Mouse (Mus musculus): ENCODE data around the gene Pnkd.

The Pnkd gene

DNA sequence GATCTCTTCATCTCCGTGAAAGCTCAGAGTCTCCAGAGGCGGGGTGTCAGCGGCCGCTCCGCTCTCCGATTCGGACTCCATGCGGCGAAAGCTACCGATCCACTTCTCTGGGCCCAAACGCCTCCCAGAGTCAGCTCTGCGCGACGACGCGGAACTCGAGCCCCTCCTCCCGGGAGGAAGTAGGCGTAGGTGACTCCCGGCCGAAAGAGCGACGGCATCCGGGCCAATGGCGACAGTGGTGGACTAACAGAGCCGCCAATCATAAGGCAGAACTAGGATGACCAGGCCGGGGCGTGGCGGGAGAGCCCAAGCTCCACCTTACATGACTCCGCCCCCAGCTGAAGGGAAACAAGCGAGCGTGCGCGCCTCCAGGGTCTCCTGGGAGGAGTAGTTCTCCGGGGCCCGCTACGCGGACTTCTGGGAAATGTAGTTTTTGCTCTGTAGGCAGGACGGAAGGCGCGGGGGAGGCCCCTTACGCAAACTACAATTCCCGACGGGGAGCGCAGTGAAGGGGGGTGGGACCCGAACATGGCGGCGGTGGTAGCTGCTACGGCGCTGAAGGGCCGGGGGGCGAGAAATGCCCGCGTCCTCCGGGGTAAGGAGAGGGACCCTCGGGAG, at the start of gene Pnkd, which contains the start of gene Aamp:
Pnkd (plus strand) TSS at position 388 of the 618 bp plus-strand sequence.
Aamp (minus strand) TSS at position 196 of the 618 bp plus-strand sequence.
- peak; percentile 100 for DNase-seq

DNA sequence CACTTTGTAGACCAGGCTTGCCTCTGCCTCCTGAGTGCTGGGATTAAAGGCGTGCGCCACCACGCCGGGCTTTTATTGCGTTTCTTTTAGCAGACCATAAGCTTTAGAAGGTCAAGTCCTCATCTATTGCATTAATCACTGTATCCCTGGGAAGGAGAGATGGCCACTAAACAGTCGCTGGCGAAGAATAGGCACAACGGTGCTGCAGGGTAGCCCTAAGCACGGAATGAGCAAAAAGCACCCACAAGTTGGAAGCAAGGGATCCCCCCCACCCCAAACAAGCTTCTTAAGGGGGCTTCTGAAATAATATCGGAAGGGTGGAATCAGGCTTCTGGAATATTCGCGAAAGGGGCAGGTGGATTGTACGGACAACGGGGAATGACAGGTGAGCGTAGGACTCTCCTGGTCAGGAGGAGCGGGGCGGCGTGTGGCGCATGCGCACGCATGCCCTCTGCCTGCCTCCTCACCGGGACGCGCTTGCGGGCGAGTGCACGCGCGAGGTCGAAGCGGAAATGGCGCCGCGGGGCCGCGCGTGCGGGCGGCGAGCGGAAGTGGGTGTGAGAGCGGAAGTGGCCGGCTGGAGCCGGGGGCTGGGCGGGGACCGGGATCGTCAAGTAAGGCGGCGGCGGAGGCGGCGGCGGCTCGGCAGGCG, 48.7 kb upstream of the Pnkd start, which contains the start of gene Arpc2:
Arpc2 (plus strand) TSS at position 147 of the 652 bp plus-strand sequence.
- peak; percentile 100 for DNase-seq

DNA sequence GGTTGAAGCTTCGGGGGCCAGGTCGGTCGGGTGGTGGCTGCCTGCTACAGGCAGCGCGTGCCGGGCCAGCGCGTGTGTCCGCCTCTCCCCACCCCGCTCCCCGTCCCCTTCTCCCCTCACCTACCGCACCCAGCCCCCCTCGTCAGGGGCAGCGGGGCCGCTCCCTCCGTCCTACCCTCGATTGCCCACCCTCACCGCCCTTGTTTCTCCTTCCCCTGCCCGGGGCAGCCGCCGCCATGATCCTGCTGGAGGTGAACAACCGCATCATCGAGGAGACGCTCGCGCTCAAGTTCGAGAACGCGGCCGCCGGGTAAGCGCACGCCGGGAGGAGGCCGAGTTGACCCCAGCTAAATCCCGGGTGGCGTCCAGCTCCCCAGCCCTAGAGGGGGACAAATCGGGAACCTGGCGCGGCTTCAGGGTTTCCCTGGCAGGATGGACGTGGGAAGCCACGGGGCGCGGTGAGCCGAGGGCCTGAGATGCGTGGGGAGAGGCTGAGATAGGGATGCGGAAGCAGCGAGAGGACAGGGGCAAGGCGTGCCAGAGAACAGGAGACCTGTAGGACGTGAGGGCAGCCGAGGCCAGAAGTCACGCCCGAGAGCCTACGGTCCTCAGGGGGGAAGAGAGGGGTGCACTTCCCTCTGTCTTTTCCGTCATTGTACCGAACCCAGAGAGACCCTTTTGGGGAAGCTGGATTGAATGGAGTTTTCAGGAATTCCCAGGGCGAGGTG, 48.0 kb upstream of the Pnkd start:
- peak; percentile 97 for DNase-seq

DNA sequence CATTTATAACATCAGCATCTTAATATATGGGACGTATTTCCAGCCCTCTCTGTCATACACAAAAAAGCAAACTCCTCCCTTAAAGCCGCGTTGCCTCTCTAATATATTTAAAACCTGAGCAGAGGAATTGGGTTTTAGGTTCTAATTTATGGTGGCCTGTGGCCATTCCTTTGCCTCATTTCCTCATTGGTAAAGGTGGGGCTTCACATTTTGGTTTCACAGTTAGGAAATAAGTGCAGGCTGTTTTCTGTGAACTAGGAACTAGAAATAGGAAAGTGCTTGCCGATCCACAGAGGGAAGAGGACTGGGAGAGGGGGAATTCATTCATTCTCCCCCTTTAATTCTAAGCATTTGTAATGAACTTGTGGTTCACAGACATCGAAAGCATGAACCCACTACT, 47.1 kb upstream of the Pnkd start:
- DNase-seq, result no peak

DNA sequence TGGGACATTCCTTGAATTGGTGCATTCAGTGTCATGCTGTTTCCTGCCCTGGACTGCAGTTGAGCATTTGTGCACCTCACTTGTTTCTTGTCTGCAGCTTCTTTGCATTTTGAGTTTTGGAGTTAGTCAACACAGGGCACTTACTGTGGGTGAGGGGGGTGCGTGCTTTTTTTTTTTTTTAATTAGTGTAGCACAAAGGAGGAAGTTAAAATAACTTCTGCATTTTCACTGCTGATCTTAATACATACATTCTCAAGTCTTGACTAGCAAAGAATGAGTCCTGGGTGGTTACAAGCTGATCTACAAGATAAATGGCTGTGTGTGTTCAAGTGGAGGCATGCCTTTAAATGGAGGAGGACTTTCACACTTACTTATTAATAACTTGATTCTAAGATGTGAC, 46.6 kb upstream of the Pnkd start:
- DNase-seq, result no peak

DNA sequence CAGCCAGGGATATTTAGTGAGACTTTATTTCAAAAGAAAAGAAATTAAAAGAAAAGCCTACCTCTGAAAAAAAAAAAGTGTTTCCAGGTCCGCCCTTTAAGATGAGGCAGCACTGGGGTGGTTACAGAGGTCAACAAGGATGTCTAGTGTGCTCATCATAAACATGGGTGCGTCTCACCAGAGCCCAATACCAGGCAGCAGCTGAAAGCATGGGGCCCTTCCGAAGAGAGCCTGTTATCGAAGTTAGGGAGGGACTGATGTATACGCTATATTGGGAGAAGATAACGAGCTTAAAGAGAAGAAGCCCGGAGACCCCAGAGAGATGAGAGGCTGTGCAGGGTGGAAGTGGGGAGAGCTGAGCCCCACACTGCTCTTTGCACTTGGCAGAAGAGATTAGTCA, 45.6 kb upstream of the Pnkd start:
- DNase-seq, result no peak

DNA sequence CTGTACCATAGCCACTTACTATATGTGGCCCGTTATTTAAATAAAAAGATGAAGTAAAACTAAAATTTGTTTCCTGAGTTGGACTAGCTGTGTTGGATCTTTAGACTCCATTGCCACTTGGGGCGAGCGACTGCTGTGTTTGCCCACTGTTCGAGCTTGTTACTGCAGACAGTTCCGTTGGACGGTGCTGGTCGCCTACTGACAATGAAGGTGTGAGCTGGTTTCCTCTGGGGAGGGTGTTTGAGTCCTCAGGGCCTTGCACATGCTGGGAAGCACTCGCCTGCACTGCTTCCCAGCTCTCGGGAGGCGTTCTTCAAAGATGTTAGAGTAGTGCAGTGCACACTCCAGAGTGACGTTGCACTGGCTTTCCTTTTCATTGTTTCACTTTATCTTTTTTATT, 45.1 kb upstream of the Pnkd start:
- DNase-seq, result peak; percentile 92

DNA sequence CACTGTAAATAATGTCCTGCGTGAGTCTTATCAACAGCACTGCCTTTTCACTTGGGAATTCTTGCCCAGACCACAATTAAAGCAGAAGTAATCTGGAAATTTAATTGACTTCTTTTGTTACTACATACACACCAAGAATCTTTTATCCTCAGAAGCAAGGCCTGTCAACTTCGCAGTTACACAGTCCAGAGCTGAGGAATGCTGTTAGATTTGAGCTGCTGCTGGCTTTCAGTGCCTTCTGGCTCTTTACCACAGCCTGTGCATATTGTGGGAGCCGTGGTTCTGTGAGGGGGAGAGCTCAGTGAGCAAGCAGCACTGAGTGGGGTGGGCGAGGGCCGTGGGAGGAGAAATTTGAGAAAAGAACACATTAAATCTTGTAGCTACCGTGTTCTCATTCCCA, 44.4 kb upstream of the Pnkd start:
- DNase-seq, result peak; percentile 91

DNA sequence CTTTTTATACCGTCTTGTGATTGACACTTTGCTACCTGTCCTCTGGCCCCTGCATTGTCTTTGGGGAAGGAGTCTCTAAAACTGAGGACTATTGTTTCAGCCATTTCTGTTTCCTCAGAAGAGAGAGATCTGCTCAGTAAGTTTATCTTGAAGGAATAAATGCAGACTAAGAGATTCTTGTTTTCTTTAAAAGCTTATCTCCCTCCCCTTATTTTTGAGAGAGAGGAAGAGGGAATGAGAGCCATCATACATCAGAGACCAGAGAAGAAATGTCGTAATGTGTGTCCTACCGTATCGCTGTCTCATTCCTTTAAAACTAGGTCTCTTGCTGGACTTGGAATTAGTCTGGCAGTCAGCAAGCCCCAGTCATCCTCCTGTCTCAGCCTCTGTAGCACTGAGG, 43.9 kb upstream of the Pnkd start:
- no peak for DNase-seq

DNA sequence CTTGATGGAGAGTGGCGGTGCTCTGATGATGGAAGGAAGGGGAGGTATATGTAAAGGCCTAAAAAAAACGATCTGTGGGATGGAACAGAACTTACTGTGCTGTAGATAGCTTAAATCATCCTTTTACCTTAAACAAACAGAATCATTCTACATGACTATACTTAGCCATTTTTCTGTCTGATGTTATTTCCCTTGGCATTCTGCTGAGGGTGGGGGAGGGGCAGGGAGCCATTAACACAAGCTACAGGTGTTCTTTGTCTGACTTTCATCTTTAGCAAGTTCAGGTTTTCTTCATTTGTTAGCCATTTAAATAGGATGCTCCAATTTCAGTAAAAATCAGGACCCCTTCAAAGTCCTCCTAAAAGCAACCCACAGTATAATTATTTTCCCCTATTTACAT, 39.2 kb upstream of the Pnkd start:
- no peak for DNase-seq

DNA sequence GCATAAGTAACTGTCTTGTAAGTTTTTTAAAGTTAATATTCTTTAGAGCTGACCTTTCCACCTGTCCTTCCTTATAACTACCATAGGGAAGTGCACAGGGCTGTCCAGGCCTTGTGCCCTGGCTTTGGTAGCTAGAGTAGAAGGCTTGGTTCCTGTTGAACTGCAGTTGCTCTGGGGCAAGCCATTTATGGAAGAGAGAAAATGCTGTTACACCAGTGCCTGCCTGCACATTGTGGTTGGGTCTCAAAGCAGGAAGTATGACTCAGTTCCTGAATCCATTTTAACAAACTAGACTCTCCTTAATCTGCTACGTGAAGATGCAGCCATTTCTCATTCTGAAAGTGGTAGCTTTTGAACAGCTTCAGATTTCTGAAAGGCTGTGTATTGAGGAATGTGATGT, 35.9 kb upstream of the Pnkd start:
- peak; percentile 98 for DNase-seq

DNA sequence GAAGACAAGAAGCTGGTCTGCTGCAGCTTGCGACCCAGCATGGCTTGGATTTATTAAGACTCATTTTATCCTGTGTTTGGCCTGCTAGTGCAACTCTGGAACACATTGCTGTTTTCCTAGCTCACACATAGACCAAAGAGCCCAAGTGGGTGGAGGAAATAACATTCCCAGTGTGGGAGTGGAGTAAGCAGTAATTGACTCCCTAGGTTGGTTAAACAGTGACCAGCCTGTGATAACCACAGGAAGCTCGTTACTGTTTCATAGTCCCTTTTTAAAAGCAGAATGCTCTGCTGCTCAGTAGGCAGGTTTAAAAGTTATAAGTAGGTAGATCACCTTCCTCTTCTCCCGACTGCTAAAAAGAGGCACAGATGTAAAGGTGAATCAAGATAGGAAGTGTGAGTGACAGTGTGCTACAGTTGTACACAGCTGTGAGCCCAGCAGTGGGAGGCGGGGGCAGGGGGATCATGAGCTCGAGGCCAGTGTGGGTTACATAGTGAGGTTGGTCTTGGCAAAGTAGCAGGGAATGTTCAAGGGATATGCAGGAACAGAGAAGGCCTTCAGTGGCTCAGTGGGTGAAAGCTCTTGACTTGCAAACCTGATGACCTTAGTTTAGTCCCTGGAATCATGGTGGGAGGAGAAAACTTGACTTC, 35.3 kb upstream of the Pnkd start:
- no peak for DNase-seq

DNA sequence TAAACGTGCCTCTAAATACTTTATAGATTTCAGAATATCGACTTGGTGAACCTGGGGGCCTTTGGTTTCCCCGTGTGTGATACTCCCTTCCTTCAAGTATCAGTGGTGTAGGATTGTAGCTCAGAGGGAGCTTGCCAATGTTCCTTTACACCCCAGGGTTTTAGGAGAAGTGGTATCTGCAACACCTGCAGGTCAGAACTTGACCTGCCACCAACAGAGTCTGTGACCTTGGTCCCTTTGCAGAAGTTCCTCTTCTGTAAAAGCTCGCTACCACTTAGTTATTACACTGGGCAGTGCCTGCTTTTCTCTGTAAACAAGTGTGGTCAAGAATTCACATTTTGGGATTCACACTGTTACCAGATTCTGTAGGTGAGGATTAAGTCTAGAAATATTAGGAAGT, 34.6 kb upstream of the Pnkd start:
- DNase-seq, result no peak

DNA sequence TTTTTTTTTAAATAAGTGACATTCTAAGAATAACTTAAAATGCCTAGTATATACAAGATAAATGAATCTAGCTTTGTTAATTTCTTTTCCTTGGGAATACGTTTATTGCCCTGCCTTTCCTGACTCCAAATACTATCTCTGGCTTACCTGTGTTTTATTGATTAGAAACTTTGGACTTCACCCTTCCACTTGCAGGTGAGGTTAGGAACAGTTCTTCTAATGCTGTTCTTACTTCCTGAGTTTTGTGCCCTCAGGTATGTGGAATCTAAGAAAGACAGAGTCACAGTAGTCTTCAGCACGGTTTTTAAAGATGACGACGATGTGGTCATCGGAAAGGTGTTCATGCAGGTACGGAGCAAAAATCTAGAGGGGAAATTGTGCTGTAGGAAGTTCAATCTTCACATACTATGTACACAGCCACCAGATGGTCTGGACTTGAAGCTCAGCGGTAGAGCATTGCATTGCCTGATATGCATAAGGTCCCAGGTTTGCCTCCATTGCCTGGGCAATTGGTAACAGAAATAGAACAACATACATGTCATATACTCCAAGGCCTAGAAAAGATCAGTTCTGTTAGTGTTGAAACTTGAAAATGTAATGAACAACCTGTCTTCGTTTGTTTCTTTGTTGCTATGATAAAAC, 28.9 kb upstream of the Pnkd start:
- no peak for DNase-seq

DNA sequence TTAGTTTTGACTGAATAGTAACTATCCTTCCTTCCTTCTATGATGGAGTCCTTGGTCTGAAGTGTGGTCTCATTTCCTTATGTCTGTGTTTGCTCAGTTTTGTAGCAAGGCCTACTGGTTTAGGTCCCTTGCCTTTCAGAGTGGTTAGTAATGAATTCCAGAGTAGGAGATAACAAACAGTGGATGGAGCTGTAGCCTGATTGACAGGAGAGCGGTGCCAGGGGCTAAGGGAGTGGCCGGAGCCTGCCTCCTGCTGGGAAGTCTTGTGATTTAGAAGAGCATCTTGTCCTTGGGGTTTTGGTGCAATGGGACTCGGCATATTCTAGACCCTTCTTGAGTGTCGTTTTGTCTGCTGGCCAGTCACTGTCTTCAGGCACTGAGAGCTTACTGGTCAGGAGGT, 27.9 kb upstream of the Pnkd start:
- DNase-seq, result no peak

DNA sequence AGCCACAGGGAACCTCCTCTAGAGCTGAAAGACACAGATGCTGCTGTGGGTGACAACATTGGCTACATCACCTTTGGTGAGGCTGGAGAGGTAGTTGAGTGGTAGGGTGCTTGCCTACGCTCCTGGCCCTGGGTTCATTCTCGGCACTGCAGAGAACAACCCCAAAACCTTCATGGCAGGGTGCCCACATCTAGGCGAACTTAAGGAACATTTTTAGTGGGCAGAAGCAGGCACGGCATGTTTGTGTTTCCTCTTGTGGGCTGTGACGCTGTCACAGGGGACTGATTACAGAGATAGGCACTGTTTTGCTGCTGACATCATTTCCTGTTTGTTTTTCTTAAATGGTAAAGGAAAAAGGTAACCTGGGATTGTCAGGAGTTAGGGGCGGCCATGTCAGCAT, 22.2 kb upstream of the Pnkd start:
- DNase-seq, result peak; percentile 91

DNA sequence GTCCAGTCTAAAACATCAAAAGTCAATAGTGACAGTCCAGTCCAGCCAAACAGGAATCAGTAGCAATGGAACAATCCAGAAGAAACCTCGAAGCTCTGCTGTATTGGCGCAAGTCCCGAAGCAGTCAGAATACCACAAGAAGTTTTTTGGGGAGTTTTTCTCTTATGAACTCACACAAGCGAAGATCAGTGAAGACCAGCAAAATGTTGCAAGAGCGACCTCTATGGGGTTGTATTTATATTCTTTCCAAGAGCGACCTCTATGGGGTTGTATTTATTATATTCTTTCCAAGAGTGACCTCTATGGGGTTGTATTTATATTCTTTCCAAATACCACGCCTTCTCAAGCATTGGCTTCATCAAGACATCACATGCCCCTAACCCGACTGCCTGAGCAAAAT, 16.0 kb upstream of the Pnkd start:
- DNase-seq, result no peak

DNA sequence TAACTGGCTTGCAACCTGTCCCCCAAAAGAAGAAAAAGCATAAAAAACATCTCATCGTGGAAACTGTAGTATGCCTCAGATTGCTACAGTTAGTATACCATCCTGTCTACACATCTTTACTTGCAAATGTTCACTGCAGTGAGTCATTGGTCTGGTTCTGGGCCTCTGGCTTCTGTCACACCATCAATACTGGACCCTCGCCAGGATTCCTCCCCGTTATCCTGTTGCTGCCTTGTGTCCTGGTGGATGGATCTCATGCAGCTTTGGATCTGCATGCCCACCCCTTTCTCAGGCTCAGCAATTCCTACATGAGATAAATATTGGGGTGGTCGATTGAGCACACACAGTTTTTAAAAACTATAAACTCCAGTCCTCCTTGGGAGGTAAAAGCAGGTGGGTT, 13.1 kb upstream of the Pnkd start:
- peak; percentile 76 for DNase-seq

DNA sequence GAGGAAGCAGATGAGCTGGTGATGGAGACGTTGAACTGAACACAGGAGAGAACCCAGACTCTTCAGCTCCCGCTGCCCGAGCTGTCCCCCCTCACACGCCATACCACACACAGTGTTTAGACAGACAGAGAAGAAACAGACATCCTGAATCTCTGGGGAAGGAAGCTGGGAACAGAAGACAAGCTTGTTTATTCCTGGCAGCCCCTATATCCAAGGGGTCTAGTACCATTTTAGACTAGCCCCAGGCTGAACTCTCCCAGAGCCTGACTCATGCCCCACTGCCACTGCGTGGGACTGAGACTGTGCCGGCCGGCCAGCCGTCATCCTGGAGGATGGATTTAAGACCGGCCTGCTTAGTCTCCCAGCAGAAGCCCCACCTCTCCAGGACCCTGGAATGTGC, 9.7 kb upstream of the Pnkd start:
- peak; percentile 86 for DNase-seq

DNA sequence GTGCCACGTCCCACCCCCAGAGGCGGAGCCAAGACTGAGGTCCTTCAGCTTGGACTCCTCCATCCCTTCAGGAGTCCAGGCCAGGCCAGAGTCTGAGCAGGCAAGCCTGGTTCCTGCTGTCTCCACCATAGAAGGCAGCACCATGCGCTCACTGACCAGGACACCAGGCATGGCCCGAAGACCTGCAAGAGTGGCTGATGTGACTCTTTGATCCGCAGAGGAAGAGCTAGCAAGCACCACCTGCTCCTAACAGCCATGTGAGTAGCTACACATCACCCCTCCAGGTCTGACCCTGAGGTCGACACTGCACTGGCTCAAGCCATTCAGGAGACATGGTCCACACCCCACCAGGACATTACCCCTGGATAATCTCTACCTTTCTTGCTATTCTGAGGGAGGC, 7.7 kb upstream of the Pnkd start:
- DNase-seq, result peak; percentile 91

DNA sequence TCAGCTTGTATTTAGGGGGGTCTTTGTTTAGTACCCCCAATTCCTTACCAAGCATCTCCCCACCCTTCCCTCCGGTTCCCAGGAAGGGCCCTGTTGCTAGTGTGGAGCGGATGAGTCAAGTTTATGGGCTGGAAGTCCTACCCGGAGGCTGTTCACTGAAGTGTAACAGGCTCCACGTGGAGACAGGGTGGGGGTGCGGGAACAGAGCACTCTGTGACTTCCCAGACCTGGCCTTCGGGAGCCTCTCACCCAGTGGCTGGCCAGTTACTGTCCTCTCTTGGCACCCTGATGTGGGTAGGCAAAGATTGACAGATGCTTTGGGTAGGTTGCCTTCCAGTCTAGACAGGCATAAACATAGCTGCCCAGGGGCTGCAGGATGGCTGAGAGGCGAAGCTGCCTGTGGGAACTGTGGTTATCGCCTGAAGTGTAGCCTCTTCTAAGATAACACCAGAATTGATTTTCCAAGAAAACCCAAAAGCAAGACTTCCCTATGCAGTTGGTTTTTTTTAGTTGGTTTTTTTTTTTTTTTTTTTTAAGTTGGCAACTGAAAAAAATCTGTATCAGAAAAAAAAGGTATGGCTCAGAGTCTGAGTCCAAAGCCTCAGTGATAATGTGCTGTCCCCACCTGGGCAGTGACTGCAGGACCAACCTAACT, 6.7 kb upstream of the Pnkd start:
- no peak for DNase-seq

DNA sequence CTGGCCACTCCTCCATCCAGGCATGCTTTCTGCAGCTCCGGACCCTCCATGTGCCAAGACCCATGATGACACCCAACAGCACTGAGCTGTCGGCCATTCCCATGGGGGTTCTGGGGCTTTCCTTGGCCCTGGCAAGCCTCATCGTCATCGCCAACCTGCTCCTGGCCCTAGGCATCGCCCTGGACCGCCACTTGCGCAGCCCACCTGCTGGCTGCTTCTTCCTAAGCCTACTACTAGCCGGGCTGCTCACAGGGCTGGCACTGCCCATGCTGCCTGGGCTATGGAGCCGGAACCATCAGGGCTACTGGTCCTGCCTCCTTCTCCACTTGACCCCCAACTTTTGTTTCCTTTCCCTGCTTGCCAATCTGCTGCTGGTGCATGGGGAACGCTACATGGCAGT, 6.2 kb upstream of the Pnkd start, which contains the start of gene Gpbar1:
Gpbar1 (plus strand) TSS at position 13 of the 400 bp plus-strand sequence.
- peak; percentile 88 for DNase-seq

DNA sequence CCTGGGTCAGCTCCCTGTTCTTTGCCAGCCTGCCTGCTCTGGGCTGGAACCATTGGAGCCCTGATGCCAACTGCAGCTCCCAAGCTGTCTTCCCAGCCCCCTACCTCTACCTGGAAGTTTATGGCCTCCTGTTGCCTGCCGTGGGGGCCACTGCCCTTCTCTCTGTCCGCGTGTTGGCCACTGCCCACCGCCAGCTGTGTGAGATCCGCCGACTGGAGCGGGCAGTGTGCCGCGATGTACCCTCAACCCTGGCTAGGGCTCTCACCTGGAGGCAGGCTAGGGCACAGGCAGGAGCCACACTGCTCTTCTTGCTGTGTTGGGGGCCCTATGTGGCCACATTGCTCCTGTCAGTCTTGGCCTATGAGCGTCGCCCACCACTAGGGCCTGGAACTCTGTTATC, 5.7 kb upstream of the Pnkd start:
- DNase-seq, result peak; percentile 91
